Mouse (Mus musculus): ENCODE measurements around the gene Olfr1272. TPM values are rescaled to one million over a fixed set of nuclear protein-coding genes. Genes with fewer than 3 reads are reported as not detected.
"Not testable (repeated sequence)": the region's sequence is repeated elsewhere in the genome, so short reads cannot be mapped to it uniquely, and the experiment has no call there.

The Olfr1272 gene
- total RNA-seq (2012; rRNA removed) (not detected in 2 replicates), polyA plus RNA-seq (2012; ENCODE audit: insufficient read depth in 1 of 2, insufficient read length in 2 of 2, low read depth in 1 of 2, low replicate concordance in 2 of 2, missing spikeins in 1 of 2) (not detected)

DNA sequence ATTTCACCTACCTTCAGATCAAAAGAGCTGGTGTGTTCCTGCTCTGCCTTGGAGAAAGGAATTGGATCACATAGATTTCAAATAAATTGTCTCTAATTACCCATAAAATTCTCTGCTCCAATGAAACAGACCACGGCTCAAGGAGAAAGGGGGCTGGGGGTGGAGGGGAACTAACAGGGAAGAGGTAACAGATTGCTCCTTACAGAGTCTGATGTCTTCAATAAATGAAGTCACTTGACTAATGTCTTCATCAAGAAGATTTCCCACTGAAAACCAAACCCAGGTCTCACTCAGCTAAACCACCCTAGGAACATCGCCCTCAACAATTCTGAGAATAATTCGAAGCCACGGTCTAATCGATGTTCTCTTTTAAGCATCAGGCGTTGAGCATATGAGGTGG lies at the start of gene Olfr1272:
Gene Olfr1272, minus strand, starts transcription at position 101 of the 400 bp plus-strand sequence.
- TF ChIP-seq ZMIZ1 (IDR thresholded peaks at IDR 0.05; ENCODE audit: low read depth, low read length): no peak
- TF ChIP-seq ETS1 (IDR thresholded peaks at IDR 0.05; ENCODE audit: low read depth, low read length): no peak
- TF ChIP-seq ZKSCAN1 (IDR thresholded peaks at IDR 0.05; ENCODE audit: low read depth, low read length): no peak
- no peak for TF ChIP-seq RCOR1 (IDR thresholded peaks at IDR 0.05; ENCODE audit: low read depth, low read length)
- TF ChIP-seq NRF1 (IDR thresholded peaks at IDR 0.05; ENCODE audit: insufficient read depth, low read depth, low read length, poor library complexity, severe bottlenecking): no peak
- no peak for TF ChIP-seq USF1 (IDR thresholded peaks at IDR 0.05; ENCODE audit: low read depth, low read length)
- no peak for TF ChIP-seq MYB (IDR thresholded peaks at IDR 0.05; ENCODE audit: low read depth, low read length)
- no peak for TF ChIP-seq ELF1 (IDR thresholded peaks at IDR 0.05; ENCODE audit: low read depth, low read length)
- Histone ChIP-seq H3K4me1 (ENCODE audit: control insufficient read depth in 1 of 2, insufficient read depth in 2 of 2, low read length in 2 of 2) (no peaks in the 10 kb centered on the region), H3K9me3 (replicated peaks; ENCODE audit: insufficient read depth, low read length) (no peaks in the 10 kb centered on the region), H3K4me3 (ENCODE audit: control insufficient read depth in 1 of 2, insufficient read depth in 1 of 2, low read depth in 2 of 2, low read length in 2 of 2) (no peak within 1 kb of the TSS), H3K36me3 (ENCODE audit: control insufficient read depth in 1 of 2, insufficient read depth in 2 of 2, low read length in 2 of 2) (no peaks in the 10 kb centered on the region), H3K27ac (ENCODE audit: control insufficient read depth, low read depth, low read length) (no peak within 1 kb of the TSS), H3K9ac (ENCODE audit: control insufficient read depth, low read depth, low read length, poor library complexity, severe bottlenecking) (no peak within 1 kb of the TSS), H3K27me3 (ENCODE audit: control insufficient read depth in 1 of 2, insufficient read depth in 2 of 2, low read length in 2 of 2) (no peaks in the 10 kb centered on the region), H3K79me2 (ENCODE audit: control insufficient read depth, insufficient read depth, low read length, poor library complexity) (no peaks in the 10 kb centered on the region)
- no peak for DNase-seq (ENCODE audit: low read depth, low spot score)

DNA sequence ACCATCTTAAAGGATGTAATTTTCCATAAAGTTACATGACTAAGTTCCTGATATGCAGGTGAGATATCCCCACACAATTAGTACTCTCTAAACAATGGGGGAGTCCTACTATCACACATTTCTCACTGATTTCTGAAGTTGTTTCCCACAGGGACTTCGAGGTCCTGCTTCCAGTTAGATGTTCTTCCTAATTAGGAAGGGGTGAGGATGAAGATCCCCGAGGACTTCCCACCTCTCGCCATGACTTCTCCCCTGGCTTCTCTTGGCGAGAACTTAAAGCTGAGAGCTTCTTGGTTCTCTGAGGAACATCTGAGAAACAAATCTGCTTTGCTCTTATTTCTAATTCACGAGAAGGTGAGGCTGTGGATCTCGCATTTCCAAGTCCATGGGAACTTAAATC lies 29.3 kb upstream of the Olfr1272 start, which contains the start of gene Gm13769:
Gene Gm13769, plus strand, starts transcription at position 301 of the 400 bp plus-strand sequence.
- not testable (repeated sequence) for H3K9me3 ChIP-seq (replicated peaks; ENCODE audit: insufficient read depth, low read length); H3K9ac ChIP-seq (ENCODE audit: control insufficient read depth, low read depth, low read length, poor library complexity, severe bottlenecking); H3K79me2 ChIP-seq (ENCODE audit: control insufficient read depth, insufficient read depth, low read length, poor library complexity); H3K27me3 ChIP-seq (ENCODE audit: control insufficient read depth in 1 of 2, insufficient read depth in 2 of 2, low read length in 2 of 2); H3K4me3 ChIP-seq (ENCODE audit: control insufficient read depth in 1 of 2, insufficient read depth in 1 of 2, low read depth in 2 of 2, low read length in 2 of 2); DNase-seq (ENCODE audit: low read depth, low spot score); H3K27ac ChIP-seq (ENCODE audit: control insufficient read depth, low read depth, low read length); H3K4me1 ChIP-seq (ENCODE audit: control insufficient read depth in 1 of 2, insufficient read depth in 2 of 2, low read length in 2 of 2); H3K36me3 ChIP-seq (ENCODE audit: control insufficient read depth in 1 of 2, insufficient read depth in 2 of 2, low read length in 2 of 2)

DNA sequence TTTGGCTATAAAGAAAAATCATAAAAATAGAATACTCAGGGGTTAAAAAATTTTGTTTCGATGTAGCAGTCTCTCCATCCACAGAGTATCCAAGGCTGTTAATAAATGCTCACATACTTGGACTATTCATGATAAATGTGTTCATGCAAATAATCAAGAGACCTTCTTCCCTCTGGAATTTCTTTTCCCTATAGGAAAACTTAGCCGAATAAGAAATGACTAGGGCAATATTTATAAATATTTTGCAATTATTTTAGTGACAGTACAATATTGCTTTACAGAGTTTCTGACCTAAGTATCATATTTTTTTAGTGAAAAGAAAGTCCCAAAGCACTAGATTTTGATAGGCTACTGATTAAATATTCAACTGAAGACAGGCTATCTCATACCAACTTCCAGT lies 21.7 kb downstream of the Olfr1272 start, which contains the start of gene Olfr1271:
Gene Olfr1271, minus strand, starts transcription at position 101 of the 400 bp plus-strand sequence.
- H3K79me2 ChIP-seq (ENCODE audit: control insufficient read depth, insufficient read depth, low read length, poor library complexity): no peaks in the 10 kb centered on the region
- TF ChIP-seq MEF2A (IDR thresholded peaks at IDR 0.05; ENCODE audit: extremely low read depth, insufficient replicate concordance, low read depth, low read length, poor library complexity, severe bottlenecking) (no peak), JUND (IDR thresholded peaks at IDR 0.05; ENCODE audit: low read depth, low read length) (no peak), CHD1 (IDR thresholded peaks at IDR 0.05; ENCODE audit: low read depth, low read length) (no peak), MAZ (IDR thresholded peaks at IDR 0.05; ENCODE audit: low read depth, low read length) (no peak), SMC3 (IDR thresholded peaks at IDR 0.05; ENCODE audit: low read depth, low read length) (no peak), E2F4 (IDR thresholded peaks at IDR 0.05; ENCODE audit: borderline replicate concordance, low read depth, low read length) (no peak), CHD2 (IDR thresholded peaks at IDR 0.05; ENCODE audit: low read length) (no peak)

More for the DNA sequence above, 21.7 kb downstream of the Olfr1272 start, which contains the start of gene Olfr1271:
- H3K9ac ChIP-seq (ENCODE audit: control insufficient read depth, low read depth, low read length, poor library complexity, severe bottlenecking): no peak within 1 kb of the TSS
- no peak for DNase-seq (ENCODE audit: low read depth, low spot score)
- no peaks in the 10 kb centered on the region for H3K36me3 ChIP-seq (ENCODE audit: control insufficient read depth in 1 of 2, insufficient read depth in 2 of 2, low read length in 2 of 2)
- no peak within 1 kb of the TSS for H3K27ac ChIP-seq (ENCODE audit: control insufficient read depth, low read depth, low read length)
- no peaks in the 10 kb centered on the region for H3K27me3 ChIP-seq (ENCODE audit: control insufficient read depth in 1 of 2, insufficient read depth in 2 of 2, low read length in 2 of 2)
- H3K4me3 ChIP-seq (ENCODE audit: control insufficient read depth in 1 of 2, insufficient read depth in 1 of 2, low read depth in 2 of 2, low read length in 2 of 2): no peak within 1 kb of the TSS
- H3K9me3 ChIP-seq (replicated peaks; ENCODE audit: insufficient read depth, low read length): no peaks in the 10 kb centered on the region
- no peaks in the 10 kb centered on the region for H3K4me1 ChIP-seq (ENCODE audit: control insufficient read depth in 1 of 2, insufficient read depth in 2 of 2, low read length in 2 of 2)
